Mouse (Mus musculus): Measurements from ENCODE around the gene Dyrk3. TPM values are rescaled to one million over a fixed set of nuclear protein-coding genes. Genes with fewer than 3 reads are reported as not detected.

The Dyrk3 gene
- total RNA-seq (2021), result 10 to 100 TPM; 19.2 to 21.7 TPM
- long read RNA-seq, experiment 1, transcript Dyrk3-201 (3 exons, 3,164 nt), result major isoform, 7 of 8 reads
- long read RNA-seq, experiment 1, partial matches to known transcripts, result 0 of 8 reads
- long read RNA-seq, experiment 1, other reads (novel, unspliced or antisense), result 1 of 8 reads
- long read RNA-seq, experiment 2, transcript Dyrk3-201 (3 exons, 3,164 nt), result major isoform, 25 of 29 reads
- long read RNA-seq, experiment 2, partial matches to known transcripts, result 0 of 29 reads
- long read RNA-seq, experiment 2, other reads (novel, unspliced or antisense), result 3 of 29 reads

- Histone ChIP-seq H3K27ac (peak within 1 kb of the TSS; percentile 84), H3K4me3 (peak within 1 kb of the TSS; percentile 72)
- peak; percentile 75 for TF ChIP-seq CTCF (conservative IDR thresholded peaks at IDR 0.05)
- peak; percentile 90 to 91 for DNase-seq (ENCODE audit: low spot score in 2 of 2)
These were observed at the start of gene Dyrk3 for GRCm38 (mm10) chr1:131138191-131139016. Gene Dyrk3 (minus strand): TSS chr1:131138340.

DNA sequence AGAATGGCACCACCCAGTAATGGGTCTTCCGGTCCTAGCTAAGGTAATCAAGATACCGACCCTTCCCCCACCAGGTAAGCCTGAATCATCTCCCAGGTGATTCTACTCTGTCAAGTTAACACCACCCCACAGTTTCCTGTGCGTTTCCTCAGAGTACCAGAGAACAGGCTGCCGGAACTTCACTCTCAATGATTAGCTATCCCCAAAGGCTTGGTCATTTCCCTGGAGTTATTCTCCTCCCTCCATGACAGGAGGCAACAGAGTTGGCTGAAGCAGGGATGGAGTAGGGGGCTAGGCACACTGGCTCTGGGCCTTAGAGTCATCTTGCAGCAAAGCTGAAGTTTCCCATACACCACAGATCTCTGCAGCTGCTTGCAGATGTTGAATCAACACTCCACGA is 49.7 kb upstream of the Dyrk3 start:
- no peak for DNase-seq (ENCODE audit: low spot score in 2 of 2)
- no peak overlapping the region for H3K27ac ChIP-seq
- no peak overlapping the region for H3K4me3 ChIP-seq
- TF ChIP-seq CTCF (conservative IDR thresholded peaks at IDR 0.05), result no peak

DNA sequence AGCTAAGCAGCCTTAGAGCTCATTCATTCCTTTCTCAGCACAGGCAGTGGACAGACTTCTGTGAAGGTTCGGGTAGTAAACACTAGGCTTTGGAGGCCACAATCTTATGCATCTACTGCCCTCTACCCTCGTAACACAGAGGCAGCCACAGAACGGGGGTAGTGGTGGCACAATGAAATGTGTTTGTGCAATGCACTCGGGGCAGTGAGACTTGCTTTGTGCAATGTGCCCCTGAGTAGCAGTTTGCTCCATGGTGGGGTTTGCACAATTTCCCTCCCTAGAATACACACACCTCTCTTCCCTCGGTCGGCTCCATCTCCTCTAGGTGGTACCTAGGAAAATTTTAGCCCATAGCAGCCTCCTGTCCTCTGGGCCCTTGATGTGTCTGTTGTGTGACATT is 48.9 kb upstream of the Dyrk3 start:
- no peak for TF ChIP-seq CTCF (conservative IDR thresholded peaks at IDR 0.05)
- Histone ChIP-seq H3K4me3 (no peak overlapping the region), H3K27ac (no peak overlapping the region)
- DNase-seq (ENCODE audit: low spot score in 2 of 2), result no peak

DNA sequence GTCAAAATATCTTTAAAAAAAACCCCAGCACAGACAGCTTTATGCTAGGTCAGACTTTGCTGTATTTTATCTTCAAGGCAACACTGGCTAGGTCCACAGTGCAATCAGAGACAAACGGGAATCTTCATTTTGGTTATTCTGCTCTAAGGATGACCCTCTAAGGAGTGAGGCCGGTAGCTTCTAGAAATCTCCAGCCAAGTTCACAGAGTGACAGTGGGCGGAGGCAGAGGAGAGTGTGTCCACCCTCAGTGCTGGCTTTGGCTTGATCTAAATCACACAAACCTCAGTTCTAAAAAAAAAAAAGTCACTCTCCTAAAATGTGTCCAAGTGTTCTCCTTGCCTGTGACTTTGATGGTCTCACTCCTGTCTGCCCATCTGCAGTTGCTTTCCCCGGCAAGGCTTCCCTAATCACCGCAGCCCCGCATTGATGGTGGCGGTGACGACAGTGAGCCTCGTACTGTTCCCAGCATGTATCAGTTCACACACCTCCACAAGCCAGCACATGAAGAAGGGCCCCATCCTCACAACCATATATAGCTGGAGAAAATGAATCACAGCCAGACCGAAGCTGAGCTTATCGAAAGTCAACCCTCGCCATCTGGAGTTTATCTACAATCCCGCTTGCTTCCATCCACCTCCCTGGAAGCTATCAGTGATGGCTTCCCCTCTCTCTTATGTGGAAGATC is 47.8 kb upstream of the Dyrk3 start:
- TF ChIP-seq CTCF (conservative IDR thresholded peaks at IDR 0.05), result no peak
- DNase-seq (ENCODE audit: low spot score in 2 of 2), result peak in 1 of 2 experiments; percentile 50
- Histone ChIP-seq H3K4me3 (no peak overlapping the region), H3K27ac (0 out of 2 replicates have a peak overlapping the region, but pooled peaks have one; percentile 32)

- no peak for DNase-seq (ENCODE audit: low spot score in 2 of 2)
- no peak for TF ChIP-seq CTCF (conservative IDR thresholded peaks at IDR 0.05)
- no peak overlapping the region for H3K27ac ChIP-seq
- no peak overlapping the region for H3K4me3 ChIP-seq
These were observed 47.0 kb upstream of the Dyrk3 start for GRCm38 (mm10) chr1:131184956-131185660.

DNA sequence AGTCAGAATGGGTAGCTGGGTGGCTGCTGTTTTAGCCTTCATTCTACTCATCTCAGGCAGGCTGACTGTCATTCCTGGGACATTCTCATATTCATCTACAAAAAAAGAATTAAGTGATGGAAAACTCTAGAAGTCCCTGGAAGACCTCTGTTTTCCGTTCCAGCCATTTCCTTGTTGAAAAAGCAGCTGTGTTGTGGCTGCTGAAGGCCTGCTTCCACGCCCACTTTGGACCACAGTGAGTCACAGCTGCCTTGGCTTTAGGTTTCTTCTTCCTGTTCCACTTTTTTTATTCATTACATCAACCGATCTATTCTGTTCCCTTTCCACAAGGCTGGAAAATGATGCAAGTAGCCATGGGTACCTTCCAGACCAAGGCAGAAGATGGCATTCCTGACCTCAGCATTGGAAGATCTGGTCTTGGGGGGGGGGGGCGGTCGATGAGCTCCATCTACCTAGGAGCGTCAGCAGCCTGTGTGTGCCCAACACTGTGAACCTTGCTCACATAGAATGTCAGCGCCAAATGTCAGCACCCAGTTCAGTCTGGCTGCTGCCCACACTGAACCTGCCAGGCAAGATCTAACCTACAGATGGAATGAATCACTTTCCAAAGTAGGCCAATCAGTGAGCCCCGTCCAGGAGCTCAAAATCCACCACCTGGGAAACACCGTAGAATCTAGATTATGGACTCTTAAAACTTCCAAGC is 46.3 kb upstream of the Dyrk3 start:
- no peak for TF ChIP-seq CTCF (conservative IDR thresholded peaks at IDR 0.05)
- H3K4me3 ChIP-seq, result no peak overlapping the region
- DNase-seq (ENCODE audit: low spot score in 2 of 2), result no peak
- no peak overlapping the region for H3K27ac ChIP-seq

- TF ChIP-seq CTCF (conservative IDR thresholded peaks at IDR 0.05), result no peak
These were observed 45.1 kb upstream of the Dyrk3 start for GRCm38 (mm10) chr1:131183201-131183600.

GRCm38 (mm10) chr1:131181642-131182527 is 43.7 kb upstream of the Dyrk3 start:
- peak; percentile 68 to 84 for DNase-seq (ENCODE audit: low spot score in 2 of 2)
- H3K27ac ChIP-seq, result peak overlapping the region; percentile 43; the same call in 1 of the 2 replicates
- no peak overlapping the region for H3K4me3 ChIP-seq
- peak; percentile 94 for TF ChIP-seq CTCF (conservative IDR thresholded peaks at IDR 0.05)

More at GRCm38 (mm10) chr1:131183201-131183600, 45.1 kb upstream of the Dyrk3 start:
- Histone ChIP-seq H3K4me3 (no peak overlapping the region), H3K27ac (no peak overlapping the region)
- DNase-seq (ENCODE audit: low spot score in 2 of 2), result no peak

GRCm38 (mm10) chr1:131180386-131180785 is 42.2 kb upstream of the Dyrk3 start:
- no peak for DNase-seq (ENCODE audit: low spot score in 2 of 2)
- no peak overlapping the region for H3K4me3 ChIP-seq
- no peak for TF ChIP-seq CTCF (conservative IDR thresholded peaks at IDR 0.05)
- no peak overlapping the region for H3K27ac ChIP-seq

DNA sequence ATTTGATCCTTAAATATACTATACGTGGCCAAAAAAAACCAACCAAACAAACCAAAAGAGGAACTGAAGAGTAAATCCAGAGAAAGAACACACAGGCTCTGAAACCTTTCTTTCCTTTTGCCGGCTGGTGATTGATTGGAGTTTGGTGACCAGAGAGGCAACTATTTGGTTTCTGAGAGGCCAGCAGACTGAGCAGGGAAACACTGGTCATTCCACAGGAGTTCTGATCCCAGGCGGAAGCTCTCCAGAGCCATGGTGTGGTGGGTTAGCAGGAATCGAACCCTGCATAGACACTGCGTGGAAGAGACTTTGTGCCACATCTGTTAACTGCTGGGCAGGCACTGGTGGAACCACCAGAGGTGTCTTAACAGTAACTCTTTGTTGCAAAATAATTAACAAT is 39.9 kb upstream of the Dyrk3 start:
- Histone ChIP-seq H3K4me3 (no peak overlapping the region), H3K27ac (no peak overlapping the region)
- TF ChIP-seq CTCF (conservative IDR thresholded peaks at IDR 0.05), result no peak
- no peak for DNase-seq (ENCODE audit: low spot score in 2 of 2)

DNA sequence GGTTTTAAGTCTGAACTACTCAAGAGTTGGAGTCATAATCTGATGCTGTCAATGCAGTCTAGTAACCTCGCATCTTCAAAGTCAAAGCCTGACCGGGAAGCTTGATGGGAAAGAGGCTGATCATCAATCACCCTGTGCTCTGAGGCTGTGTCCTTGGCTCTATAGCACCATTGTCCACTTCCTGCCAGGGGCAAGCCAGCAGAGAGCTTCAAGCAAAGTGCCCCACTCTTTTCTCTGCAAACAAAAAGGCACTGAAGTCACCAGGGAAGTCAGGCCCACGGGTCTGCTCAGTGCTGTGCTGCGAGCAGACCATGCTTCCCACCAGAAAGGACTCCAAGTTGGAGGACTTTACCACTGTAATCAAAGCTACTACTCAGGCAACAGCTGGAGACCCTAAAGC is 39.1 kb upstream of the Dyrk3 start:
- Histone ChIP-seq H3K4me3 (no peak overlapping the region), H3K27ac (no peak overlapping the region)
- no peak for TF ChIP-seq CTCF (conservative IDR thresholded peaks at IDR 0.05)
- DNase-seq (ENCODE audit: low spot score in 2 of 2), result no peak

Measured in layer of hippocampus, adult 2 months (tissue).